Mouse (Mus musculus): ENCODE data around the gene Txnrd2. TPM values are rescaled to one million over a fixed set of nuclear protein-coding genes. Genes with fewer than 3 reads are reported as not detected.

The Txnrd2 gene
- polyA plus RNA-seq, 1 experiment, result 23.4 TPM

DNA sequence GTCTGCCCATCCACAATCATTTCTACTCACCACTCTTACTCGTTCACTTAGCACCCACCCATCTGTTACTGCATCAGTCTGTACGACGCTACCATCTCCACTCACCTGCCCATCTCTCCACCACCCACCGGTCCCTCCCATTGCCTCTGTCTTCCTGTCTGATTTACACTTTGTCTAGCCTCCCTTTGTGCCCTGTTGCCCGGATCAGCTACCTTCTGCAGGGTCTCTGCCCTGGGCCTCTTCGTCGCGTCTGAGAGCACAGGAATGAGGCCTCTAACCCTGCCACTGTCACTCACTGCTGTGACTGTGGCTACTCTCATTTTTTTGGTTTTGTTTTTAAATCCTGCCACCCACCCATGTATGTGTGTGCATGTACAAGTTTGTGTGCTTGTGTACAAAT, 41.5 kb upstream of the Txnrd2 start:
- Histone ChIP-seq H3K4me1 (ENCODE audit: control insufficient read depth, insufficient read depth, low read length) (no peaks in the 10 kb centered on the region), H3K4me3 (ENCODE audit: insufficient read depth, low read length) (no peak overlapping the region), H3K27ac (ENCODE audit: insufficient read depth, low read depth, low read length) (no peak overlapping the region)
- TF ChIP-seq CTCF (IDR thresholded peaks at IDR 0.05; ENCODE audit: low read depth, low read length) (no peak), POLR2A (IDR thresholded peaks at IDR 0.05; ENCODE audit: borderline replicate concordance, low read depth, low read length) (no peak)

DNA sequence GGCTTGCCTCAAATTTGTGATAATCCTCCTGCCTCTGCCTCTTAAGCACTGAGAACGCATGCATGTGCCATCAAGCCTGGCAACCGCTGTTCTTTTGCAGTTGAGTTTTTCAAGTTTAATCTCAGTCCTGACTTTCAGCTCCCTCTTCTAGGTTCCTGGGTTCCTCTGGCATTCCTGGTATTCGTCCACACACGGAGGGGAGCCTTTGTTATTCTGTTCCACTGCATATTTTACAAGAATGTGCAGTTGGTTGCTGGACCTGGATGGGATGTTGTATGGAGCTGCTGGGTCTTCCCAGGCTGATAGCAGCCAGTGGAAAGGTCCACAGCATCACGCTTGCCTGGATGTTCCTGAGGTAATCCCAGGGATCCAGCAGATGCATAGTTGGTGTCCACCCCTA, 40.8 kb upstream of the Txnrd2 start:
- Histone ChIP-seq H3K4me1 (ENCODE audit: control insufficient read depth, insufficient read depth, low read length) (no peaks in the 10 kb centered on the region), H3K4me3 (ENCODE audit: insufficient read depth, low read length) (no peak overlapping the region), H3K27ac (ENCODE audit: insufficient read depth, low read depth, low read length) (no peak overlapping the region)
- TF ChIP-seq POLR2A (IDR thresholded peaks at IDR 0.05; ENCODE audit: borderline replicate concordance, low read depth, low read length) (no peak), CTCF (IDR thresholded peaks at IDR 0.05; ENCODE audit: low read depth, low read length) (no peak)

DNA sequence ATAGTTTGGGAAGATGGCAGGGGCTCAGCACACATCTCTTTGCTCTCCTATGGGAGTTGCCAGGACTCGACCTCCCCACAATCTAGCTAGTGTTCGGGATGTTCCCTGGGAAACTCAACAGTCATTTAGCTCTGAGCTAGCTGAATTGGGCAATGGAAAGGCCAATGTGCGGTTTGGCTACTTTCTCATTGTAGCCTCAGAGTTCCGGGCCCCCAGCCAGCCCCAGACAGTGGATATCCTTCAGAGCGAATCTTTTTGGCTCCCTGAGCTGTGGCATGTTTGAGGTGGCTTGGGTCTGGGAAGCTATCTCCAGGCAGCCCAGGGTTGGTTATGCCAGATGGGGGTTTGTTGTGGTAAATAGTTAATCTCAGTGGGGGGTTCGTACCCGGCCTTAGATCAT, 39.7 kb upstream of the Txnrd2 start:
- TF ChIP-seq POLR2A (IDR thresholded peaks at IDR 0.05; ENCODE audit: borderline replicate concordance, low read depth, low read length) (no peak), CTCF (IDR thresholded peaks at IDR 0.05; ENCODE audit: low read depth, low read length) (no peak)
- Histone ChIP-seq H3K4me3 (ENCODE audit: insufficient read depth, low read length) (no peak overlapping the region), H3K27ac (ENCODE audit: insufficient read depth, low read depth, low read length) (no peak overlapping the region), H3K4me1 (ENCODE audit: control insufficient read depth, insufficient read depth, low read length) (no peaks in the 10 kb centered on the region)

DNA sequence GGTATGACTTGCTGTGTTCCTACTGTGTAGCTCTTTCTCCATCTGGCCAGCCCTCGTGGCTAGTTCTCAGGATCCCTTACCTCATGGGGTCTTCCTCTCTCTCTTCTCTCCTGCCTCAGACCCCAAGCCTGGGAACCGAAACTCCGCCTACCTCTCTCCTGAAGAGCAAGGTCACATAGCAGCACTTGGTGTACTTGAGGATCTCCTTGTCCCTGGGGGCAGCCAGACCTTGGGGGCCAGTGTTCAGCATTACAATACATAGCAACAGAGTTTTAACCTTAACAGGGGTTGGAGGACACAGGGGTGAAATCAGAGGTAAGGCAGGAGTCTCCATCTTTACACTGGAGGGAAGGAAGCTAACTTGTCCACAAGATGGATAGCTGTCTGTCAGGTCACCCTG, 39.2 kb upstream of the Txnrd2 start:
- H3K4me1 ChIP-seq (ENCODE audit: control insufficient read depth, insufficient read depth, low read length), result no peaks in the 10 kb centered on the region
- H3K4me3 ChIP-seq (ENCODE audit: insufficient read depth, low read length), result no peak overlapping the region
- no peak overlapping the region for H3K27ac ChIP-seq (ENCODE audit: insufficient read depth, low read depth, low read length)
- no peak for TF ChIP-seq POLR2A (IDR thresholded peaks at IDR 0.05; ENCODE audit: borderline replicate concordance, low read depth, low read length)
- no peak for TF ChIP-seq CTCF (IDR thresholded peaks at IDR 0.05; ENCODE audit: low read depth, low read length)

DNA sequence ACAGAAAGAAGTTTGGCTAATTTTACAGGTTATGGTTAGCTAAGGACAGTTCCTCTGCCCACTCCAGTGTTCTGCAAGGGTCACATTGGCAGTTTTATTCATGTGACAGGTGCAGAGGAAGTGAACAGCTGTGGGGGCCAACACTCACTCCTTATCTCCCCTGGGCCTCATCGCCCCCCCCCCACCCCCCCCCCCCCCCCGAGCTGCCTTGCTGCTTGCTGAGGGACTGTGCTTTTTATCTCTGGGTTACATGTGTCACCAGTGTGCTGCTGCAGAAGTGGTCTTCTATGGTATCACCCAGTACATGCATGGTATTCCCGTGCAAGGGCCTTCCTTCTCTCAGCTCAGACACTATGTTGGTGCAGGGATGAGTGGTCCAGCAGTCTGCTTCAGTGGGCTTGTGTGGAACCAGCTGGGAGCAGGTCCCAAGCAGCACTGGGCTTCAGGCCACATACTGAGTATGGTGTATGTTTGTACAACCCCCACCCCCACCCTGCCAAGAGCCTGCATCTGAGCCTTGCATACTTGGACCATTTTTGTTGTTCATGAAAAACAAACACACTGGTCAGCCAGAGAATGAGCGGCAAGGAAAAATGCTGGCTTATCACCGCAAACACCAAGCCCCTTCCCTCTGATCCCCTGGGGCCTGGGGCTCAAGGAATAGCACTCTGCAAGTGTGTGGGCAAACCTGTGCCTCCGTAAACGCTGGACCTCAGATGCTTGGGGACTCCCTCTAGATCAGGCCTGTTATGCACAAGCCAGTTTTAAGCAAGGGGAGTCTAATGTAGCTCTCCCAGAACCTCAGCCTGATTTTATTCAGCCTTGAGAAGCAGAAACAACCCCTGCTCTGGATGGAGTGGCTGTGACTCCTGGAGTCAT, 38.2 kb upstream of the Txnrd2 start:
- no peaks in the 10 kb centered on the region for H3K4me1 ChIP-seq (ENCODE audit: control insufficient read depth, insufficient read depth, low read length)
- H3K4me3 ChIP-seq (ENCODE audit: insufficient read depth, low read length), result no peak overlapping the region
- no peak for TF ChIP-seq CTCF (IDR thresholded peaks at IDR 0.05; ENCODE audit: low read depth, low read length)
- no peak for TF ChIP-seq POLR2A (IDR thresholded peaks at IDR 0.05; ENCODE audit: borderline replicate concordance, low read depth, low read length)
- H3K27ac ChIP-seq (ENCODE audit: insufficient read depth, low read depth, low read length), result no peak overlapping the region

DNA sequence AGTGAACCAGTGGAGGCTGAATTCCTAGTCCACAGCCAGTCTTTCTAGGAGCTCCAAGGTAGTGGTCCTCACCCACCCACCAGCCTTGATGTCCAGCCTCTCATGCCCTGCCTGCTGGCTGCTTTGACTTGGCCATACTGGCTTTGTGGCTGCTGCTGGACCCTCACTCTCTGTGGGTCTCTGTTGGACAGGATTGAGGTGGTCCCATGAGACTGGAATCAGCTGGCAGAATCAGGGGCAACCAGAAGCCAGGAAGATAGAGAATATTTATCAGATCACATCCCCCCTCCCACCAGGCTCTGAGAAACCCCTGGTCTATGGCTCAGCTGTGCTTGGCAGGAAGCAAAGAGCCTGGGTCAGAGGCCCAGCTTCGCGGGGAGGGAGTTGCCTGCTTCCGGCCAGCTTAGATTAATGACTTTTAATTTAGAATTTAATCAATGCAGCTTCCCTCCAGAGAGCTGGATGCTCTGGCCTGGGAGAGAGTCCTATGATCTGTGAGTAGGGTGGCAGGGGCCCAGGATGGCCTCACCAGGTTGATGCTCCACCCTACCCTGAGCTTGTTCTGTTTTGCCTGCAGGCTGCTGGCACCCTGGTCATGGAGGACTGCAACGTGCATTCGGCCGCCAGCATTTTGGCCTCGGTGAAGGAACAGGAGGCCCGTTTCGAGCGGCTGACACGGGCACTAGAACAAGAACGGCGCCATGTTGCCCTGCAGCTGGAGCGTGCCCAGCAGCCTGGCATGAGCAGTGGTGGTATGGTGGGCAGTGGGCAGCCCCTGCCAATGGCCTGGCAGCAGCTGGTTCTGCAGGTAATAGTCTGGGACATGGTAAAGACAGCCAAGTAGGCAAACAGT, 37.4 kb upstream of the Txnrd2 start:
- TF ChIP-seq CTCF (IDR thresholded peaks at IDR 0.05; ENCODE audit: low read depth, low read length), result no peak
- TF ChIP-seq POLR2A (IDR thresholded peaks at IDR 0.05; ENCODE audit: borderline replicate concordance, low read depth, low read length), result no peak

GRCm38 (mm10) chr16:18390399-18390798, 35.8 kb upstream of the Txnrd2 start:
- H3K4me1 ChIP-seq (ENCODE audit: control insufficient read depth, insufficient read depth, low read length), result peaks cover 14% of the 10 kb centered on the region
- no peak for TF ChIP-seq POLR2A (IDR thresholded peaks at IDR 0.05; ENCODE audit: borderline replicate concordance, low read depth, low read length)
- no peak for TF ChIP-seq CTCF (IDR thresholded peaks at IDR 0.05; ENCODE audit: low read depth, low read length)
- H3K4me3 ChIP-seq (ENCODE audit: insufficient read depth, low read length), result no peak overlapping the region
- no peak overlapping the region for H3K27ac ChIP-seq (ENCODE audit: insufficient read depth, low read depth, low read length)

More for the DNA sequence above, 37.4 kb upstream of the Txnrd2 start:
- Histone ChIP-seq H3K27ac (ENCODE audit: insufficient read depth, low read depth, low read length) (no peak overlapping the region), H3K4me3 (ENCODE audit: insufficient read depth, low read length) (no peak overlapping the region), H3K4me1 (ENCODE audit: control insufficient read depth, insufficient read depth, low read length) (0 out of 2 replicates have a peak, but pooled peaks cover 2% of the 10 kb centered on the region)

GRCm38 (mm10) chr16:18391127-18391526, 35.1 kb upstream of the Txnrd2 start:
- no peak overlapping the region for H3K4me3 ChIP-seq (ENCODE audit: insufficient read depth, low read length)
- no peak overlapping the region for H3K27ac ChIP-seq (ENCODE audit: insufficient read depth, low read depth, low read length)
- TF ChIP-seq CTCF (IDR thresholded peaks at IDR 0.05; ENCODE audit: low read depth, low read length) (no peak), POLR2A (IDR thresholded peaks at IDR 0.05; ENCODE audit: borderline replicate concordance, low read depth, low read length) (no peak)
- H3K4me1 ChIP-seq (ENCODE audit: control insufficient read depth, insufficient read depth, low read length), result peaks cover 18% of the 10 kb centered on the region

- H3K4me1 ChIP-seq (ENCODE audit: control insufficient read depth, insufficient read depth, low read length), result peaks cover 21% of the 10 kb centered on the region
- no peak overlapping the region for H3K4me3 ChIP-seq (ENCODE audit: insufficient read depth, low read length)
- no peak overlapping the region for H3K27ac ChIP-seq (ENCODE audit: insufficient read depth, low read depth, low read length)
- TF ChIP-seq CTCF (IDR thresholded peaks at IDR 0.05; ENCODE audit: low read depth, low read length) (no peak), POLR2A (IDR thresholded peaks at IDR 0.05; ENCODE audit: borderline replicate concordance, low read depth, low read length) (no peak)
These were observed 34.5 kb upstream of the Txnrd2 start for GRCm38 (mm10) chr16:18391728-18392127.
